Mouse (Mus musculus) fibroblast of lung, adult 2 months (primary cell): ENCODE data around the gene BC028528.
"Not testable (repeated sequence)": the region's sequence is repeated elsewhere in the genome, so short reads cannot be mapped to it uniquely, and the experiment has no call there.

Source experiments
- DNase-seq: peaks from one replicate; pipeline ENCODE4 v3.0.0-alpha.2; 2011; ENCODE audit warnings: low read depth

BC028528 gene

DNA sequence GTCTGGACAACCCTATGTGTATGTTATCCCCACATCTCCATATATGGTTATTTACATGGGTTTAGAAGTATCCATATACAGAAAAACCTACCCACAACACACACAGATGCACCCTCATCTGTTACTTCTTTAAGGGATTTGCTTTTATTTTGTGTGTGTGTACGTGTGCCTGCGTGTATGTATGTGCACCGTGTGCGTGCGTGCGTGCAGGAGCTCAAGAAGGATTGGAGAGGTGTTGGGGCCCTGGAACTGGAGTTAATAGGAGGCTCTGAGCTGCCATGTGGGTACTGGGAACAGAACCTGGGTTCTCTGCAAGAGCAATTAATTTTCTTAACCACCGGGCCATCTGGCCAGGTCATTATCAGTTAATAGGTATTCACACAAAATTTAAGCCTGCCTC is 19.8 kb downstream of the BC028528 start:
- DNase-seq = no peak

DNA sequence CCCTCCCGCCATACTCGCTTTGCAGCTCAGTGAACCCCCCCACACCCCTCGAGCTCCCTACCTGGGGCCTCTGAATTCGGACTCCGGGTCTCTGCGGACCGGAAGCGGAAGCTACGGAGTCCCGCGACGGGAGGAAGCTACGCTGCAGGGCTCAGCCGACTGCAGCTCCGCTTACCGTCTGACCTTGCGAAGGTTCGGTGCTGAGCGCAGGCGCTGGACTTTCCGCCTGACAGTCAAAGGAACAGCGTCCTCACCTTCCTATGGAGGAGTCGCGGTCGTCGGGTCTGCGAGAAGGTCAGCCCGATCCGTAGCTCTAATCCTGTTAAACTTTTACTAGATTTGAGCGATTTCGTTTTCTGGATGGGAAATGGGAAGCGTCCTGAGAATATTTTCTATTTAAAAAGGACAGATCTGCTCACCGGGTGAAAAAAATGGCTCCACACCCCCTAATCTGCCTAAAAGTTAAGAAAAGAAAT is 20.4 kb downstream of the BC028528 start, which contains the start of gene Mrps21:
Mrps21 (minus strand) TSS at position 128 of the 476 bp plus-strand sequence.
- DNase-seq = peak; percentile 61

DNA sequence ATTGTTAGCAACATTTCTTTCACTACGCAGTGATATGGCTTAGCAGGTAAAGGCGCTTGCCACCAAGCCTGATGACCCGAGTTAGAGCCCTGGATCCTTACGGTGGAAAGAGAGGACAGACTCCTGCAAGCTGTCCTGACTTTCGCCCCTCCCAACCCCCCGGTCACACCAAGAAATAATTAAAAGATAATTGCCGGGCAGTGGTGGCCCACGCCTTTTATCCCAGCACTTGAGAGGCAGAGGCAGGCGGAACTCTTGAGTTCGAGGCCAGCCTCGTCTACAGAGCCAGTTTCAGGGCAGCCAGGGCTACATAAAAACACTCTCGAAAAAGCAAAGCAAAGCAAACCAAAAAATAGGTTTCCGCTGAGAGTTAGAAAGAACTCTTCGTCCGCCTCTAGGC is 20.8 kb downstream of the BC028528 start:
- DNase-seq = no peak

DNA sequence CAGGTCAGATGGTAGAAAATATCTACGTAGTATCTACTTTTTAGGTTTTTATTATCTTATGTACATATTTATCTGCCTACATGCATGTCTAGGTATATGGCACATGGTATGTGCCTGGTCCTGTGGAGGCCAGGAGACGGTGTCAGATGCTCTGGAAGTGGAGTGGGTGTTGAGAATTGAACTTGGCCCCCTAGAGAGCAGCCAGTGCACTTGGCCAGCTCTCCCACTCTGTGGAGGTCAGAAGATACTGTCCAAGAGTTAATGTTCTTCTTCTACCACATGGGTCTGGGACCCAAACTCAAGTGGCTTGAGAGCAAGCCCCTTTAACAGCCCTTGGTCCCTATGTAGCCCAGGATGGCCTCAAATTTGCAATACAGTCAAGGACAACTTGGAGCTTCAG is 24.4 kb downstream of the BC028528 start:
- DNase-seq = no peak

DNA sequence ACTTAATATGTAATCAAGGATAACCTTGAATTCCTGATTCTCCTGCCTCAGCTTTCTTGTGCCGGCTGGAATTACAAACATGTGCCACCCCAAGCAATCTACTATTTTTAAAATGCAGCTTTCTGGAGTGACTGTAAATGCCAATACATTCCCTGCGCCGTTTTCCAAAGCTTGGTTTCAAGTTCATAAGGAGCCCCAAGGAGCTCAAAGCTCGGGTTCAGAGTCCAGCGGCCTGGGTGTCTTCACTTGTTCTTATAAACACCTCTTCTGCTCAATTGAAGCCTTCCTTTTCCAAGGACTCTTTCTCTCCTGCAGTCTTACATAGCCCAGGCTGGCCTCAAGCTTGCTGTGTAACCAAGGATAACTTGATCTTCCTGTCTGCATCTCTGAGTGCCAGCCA is 25.7 kb downstream of the BC028528 start:
- DNase-seq = no peak

DNA sequence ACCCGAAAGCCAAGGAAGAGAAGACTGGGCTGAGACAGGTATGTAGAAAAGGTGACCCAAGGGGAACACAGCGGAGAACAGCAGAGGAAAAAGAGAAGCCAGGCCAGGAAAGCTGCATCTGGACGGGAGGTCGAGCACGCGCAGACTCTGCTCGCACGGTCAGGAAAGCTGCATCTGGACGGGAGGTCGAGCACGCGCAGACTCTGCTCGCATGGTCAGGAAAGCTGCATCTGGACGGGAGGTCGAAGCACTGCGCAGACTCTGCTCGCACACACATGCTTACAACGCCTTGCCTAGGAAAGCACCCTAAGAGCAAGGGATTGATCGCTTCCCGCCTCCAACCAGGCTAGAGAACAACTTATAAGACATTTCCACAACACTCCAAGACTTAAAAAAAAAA is 26.2 kb downstream of the BC028528 start:
- DNase-seq = no peak

DNA sequence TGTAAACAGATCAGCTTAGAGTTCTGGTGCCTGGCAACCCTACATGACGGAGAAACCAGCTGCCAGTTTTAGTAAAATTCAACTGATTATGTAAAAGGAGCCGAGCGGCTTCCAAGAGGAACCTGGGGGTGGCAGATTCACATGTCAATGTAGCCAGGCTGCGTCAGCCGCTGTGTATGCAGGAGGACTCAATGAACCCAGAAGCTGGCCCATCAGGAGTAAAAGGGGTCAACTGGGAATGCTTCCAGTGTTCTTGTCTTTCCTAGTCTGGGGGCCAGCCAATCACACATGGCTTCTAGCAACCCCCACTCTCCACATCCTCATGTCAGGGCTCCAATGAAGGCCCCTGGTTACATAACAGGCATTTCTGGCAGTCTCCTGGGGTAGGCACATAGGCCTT is 26.8 kb downstream of the BC028528 start:
- DNase-seq = no peak

DNA sequence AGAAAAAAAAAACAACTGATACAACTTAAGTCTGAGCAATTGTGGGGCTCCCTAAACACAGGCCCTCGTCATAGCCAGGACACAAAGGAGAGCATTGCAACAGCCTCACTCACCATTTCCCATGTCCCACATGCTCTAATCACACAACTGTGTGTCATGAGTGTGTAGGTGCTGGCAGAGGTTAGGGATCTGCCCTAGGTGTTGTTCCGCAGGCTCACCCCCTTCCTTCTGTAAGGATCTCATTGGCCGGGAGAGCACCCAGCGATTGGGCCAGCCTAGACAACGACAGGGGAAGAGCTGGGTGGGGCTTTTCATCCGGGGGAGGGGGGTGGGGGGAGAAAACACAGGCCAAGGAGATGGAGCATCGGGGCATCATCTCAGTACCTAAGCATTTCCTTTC is 28.2 kb downstream of the BC028528 start:
- DNase-seq = no peak

DNA sequence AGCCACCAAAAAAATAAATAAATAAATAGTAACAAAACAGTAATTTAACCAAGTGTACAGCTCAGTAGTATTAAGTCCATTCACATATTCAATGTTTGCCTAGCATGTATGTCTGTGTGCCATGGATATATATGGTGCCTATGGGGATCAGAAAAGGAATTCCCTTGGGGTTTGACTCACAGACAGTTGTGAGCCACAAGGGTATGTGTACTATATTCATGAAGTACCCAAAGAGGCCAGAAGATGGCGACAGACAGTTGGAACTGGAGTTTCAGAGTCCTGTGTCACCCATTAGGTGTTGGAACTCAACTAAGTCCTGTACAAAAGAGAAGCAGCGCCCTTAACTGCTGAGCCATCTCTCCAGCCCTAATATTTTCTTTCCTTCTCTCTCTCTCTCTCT is 30.0 kb downstream of the BC028528 start:
- peak; percentile 37 for DNase-seq

DNA sequence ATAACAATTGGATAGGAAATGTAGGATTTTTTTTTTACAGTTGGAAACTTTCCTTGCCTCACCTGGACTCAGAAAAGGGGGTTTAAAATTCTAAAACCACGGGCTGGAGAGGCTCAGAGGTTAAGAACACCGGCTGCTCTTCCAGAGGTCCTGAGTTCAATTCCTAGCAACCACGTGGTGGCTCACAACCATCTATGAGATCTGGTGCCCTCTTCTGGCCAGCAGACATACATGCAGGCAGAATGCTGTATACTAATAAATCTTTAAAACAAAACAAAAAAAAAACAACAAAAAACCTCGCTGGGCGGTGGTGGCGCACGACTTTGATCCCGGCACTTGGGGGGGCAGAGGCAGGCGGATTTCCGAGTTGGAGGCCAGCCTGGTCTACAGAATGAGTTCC is 30.6 kb downstream of the BC028528 start:
- DNase-seq = no peak

DNA sequence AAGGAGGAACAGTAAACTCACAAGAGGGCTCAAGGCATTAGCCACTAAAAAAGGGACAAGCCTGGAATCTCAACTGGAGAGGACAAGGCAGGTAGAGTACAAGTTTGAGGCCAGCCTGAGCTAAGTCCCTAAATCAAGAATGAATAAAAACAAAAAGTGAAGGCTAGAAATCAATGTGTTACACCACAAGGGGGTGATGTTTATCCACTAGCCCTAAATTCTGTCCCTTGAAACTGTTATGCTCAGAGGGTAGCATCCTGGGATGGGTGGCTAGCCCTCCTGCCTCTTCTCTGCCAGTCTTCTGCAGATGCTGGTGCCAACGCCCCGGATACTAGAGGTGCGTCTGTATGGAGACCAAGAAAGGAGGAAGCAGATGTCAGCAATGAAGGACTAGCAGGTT is 31.5 kb downstream of the BC028528 start:
- DNase-seq = no peak

DNA sequence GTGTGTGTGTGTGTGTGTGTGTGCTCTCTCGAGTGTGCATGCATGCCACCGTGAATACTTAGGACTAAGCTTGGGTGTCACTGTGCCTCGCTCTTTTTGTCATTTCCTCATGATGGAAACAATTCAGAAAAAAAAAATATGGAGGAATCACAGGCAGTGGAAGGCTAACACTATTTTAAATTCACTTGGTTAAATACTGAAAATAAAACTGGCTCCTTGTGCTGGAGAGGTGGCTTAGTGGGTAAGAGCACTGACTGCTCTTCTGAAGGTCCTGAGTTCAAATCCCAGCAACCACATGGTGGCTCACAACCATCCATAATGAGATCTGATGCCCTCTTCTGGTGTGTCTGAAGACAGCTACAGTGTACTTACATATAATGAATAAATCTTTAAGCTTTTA is 33.5 kb downstream of the BC028528 start:
- not testable (repeated sequence) for DNase-seq

DNA sequence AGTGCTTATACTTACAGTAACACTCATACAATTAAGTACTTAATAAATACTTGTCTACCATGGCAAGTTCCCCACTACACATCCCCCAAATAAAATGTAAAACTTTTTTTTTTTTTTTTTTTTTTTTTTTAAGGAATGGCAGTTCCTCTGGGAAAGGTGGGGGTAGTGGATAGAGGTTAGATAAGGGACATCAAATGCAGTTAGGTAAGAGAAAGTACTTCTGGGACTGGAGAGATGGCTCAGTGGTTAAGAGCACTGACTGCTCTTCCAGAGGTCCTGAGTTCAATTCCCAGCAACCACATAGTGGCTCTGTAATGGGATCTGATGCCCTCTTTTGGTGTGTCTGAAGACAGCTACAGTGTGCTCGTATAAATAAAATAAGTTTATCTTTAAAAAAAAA is 34.8 kb downstream of the BC028528 start:
- DNase-seq = not testable (repeated sequence)

DNA sequence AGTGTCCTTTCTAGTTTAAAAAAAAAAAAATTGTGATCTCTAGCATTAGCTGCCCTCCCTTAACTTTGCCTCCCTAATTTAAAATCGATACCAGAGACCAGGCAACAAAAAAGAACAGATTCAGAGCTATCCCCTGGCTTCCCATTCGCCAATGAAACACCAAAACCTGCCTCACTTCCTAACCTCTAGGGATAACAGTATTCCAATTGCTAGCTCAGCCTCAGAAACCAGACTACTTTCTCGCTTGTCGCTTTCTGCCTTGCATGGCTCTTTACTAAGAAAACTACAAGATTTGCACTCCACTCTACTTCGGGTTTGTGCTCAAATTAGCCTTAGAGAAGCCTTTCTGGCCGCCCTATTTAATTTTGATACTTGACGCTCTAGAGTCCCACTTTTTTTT is 35.7 kb downstream of the BC028528 start:
- peak; percentile 4 for DNase-seq

DNA sequence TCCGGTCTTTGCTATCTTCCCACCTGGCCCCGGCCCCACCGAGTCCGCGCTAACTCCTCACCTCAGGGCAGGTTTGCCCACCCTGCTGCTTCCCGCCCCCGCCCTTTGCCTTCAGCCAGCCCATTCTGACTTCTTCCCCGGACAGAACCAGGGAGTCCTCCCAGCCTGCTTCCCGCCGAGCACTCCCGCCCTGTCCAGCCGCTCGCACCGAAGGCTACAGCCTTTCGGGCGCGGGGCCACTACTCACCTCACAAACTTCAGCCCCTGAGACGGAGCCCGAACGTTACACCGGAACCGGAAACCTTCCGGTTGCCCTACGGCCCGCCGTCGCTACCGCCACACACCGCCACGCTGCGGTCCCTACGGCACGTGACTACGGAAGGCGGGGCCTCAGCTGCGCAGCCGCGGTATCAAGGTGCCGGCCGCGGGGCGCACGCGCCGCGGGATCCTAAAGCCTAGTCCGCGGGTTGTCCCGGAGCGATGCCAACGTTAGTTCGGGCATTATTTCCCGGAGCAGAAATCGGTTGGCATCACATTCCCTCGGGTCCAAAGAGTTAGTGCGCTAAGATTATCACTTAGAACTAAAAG is 36.2 kb downstream of the BC028528 start, which contains the start of gene Prpf3:
Prpf3 (minus strand) TSS at position 384 of the 588 bp plus-strand sequence.
- peak; percentile 84 for DNase-seq

DNA sequence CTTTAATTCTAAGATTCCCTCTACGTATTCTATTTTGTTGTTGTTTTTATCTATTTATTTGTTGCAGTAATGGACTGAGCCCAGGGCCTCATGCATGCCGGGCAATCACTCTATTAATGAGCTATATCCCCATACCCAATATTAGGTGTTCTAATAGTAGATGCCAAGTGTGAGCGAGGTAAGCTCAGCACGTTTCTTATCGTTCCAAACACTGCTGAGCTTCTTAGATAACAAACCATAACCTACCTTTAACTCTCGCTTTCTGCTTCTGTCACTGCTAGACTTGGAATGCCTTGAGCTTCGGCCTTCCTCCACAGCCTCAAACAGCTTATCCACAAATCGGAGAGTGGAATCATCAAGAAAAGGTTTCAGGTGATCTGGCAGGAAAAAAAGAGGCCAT is 40.5 kb downstream of the BC028528 start:
- no peak for DNase-seq

DNA sequence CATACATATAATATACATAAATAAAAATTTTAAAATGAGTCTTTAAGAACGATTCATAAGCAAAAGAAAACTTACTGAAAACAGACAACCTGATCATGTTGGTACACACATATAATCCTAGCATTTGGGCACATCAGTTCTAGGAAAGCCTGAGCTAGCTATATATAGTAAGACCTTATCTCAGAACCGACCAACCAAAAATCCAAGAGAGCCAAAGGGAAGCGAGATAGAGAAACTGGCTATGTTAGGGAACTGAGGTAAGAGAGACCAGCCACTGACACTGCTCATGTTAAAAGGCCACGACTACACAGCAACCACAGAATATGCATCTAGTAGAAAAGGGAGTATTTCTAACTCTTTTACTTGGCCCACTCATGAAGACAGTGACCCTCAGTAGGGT is 41.2 kb downstream of the BC028528 start:
- no peak for DNase-seq

DNA sequence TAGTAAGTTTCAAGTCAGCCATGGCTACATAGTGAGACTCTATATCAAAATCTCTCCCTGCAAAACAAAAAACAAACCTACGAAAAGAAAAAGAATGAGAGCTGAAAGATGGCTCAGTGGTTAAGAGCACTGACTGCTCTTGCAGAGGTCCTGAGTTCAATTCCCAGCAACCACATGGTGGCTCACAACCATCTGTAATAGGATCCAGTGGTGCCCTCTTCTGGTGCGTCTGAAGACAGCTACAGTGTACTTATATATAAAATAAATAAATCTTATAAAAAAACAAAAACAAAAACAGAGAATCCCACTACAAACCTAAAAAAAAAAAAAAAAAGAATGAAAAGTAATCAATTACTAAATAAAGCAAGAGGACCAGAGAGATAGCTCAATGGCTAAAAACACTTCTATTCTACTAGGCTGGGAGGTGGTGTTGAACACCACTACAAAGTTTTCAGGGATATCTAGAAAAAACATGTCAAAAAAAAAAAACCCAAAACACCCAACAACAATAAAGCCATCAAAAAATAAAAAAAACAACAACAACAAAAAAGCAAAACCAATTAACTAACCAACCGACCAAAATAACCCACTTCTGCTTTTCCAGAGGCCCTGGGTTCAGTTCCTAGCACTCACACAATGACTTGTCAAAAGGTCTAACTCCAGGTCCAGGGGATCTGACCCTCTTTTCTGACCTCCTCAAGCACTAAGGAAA is 49.1 kb downstream of the BC028528 start:
- DNase-seq = no peak

DNA sequence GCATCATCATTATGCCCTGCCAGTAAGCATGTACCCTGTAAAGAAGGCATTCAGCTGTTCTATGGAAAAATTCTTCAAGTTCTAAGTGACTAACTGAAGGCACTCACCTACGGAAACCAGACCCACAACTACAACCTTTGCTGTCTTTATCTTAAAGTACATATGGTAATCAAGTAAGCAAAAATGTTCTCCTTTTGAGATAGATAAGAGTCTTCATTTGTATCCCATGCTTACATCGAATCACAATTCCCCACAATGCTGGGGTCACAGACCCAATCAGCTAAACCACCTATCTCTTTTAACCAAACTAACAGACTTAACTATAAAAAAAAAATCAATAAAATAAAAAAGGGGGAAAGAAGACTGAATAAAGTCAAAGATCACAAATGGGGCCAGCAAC is 52.6 kb downstream of the BC028528 start:
- DNase-seq = no peak
